Mouse (Mus musculus): ENCODE measurements around the gene H2al1j. TPM values are rescaled to one million over a fixed set of nuclear protein-coding genes. Genes with fewer than 3 reads are reported as not detected.
"Not testable (repeated sequence)": the region's sequence is repeated elsewhere in the genome, so short reads cannot be mapped to it uniquely, and the experiment has no call there.

H2al1j gene
- not detected for total RNA-seq (2021)
- long read RNA-seq, experiment 1: 0 reads
- long read RNA-seq, experiment 2: 0 reads

DNA sequence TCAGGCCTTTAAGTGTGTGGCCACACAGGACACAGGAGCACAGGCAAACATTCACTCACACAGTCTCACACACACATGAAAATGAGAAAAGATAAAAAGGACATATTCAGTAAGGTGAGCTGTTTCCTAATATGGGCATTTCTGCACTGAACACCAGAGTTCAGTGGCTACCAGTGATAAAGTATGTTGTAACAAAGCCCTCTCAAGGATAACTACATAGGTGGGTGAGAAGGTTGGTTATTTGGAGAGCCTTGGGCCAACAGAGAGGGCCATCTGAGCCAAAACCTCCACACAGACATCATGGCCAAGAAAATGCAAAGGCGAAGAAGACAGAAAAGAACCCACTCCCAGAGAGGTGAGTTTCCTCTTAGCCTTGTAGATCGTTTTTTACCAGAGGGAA is at the start of gene H2al1j:
TSS of gene H2al1j (plus strand) at position 301 of the 400 bp plus-strand sequence.
- DNase-seq: not testable (repeated sequence)

GRCm38 (mm10) chrX:11280741-11281140 is 46.9 kb upstream of the H2al1j start:
- DNase-seq: no peak

DNA sequence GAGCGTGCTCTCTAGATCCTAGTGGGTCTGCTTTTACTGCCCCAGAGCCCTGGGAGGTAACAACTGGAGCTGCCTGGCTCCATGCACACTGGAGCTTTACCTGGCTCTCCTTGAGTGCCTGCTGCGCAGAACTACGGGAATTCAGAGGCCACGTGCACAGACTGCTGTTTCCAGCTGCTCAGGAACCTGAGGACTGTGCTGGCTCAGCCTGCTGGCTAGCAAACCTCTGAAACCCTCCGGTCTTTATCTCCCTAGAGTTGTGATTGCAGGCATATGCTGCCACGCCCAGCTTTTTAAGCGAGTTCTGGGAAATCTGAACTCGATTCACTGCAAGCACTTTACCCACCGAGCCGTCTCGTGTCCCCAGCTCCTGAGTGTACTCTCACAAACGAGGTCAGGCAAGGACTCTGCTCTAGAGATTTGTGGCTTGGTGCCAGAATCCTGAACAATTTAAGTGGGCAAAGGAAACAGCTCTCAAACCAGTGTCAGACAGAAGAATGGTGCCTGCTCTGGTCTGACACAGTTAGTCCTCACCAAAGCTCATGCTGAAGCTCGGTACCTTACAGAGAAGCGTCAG is 39.2 kb upstream of the H2al1j start:
- peak; percentile 1 to 11 for DNase-seq

GRCm38 (mm10) chrX:11289244-11289643 is 38.4 kb upstream of the H2al1j start:
- DNase-seq: no peak

GRCm38 (mm10) chrX:11298957-11299356 is 28.7 kb upstream of the H2al1j start, which contains the start of gene H2al1a:
TSS of gene H2al1a (plus strand) at chrX:11299257.
- DNase-seq: not testable (repeated sequence)

- not testable (repeated sequence) for DNase-seq
These were observed 25.5 kb upstream of the H2al1j start, which contains the start of gene H2al1b for GRCm38 (mm10) chrX:11302132-11302531. TSS of gene H2al1b (plus strand) at chrX:11302432.

DNA sequence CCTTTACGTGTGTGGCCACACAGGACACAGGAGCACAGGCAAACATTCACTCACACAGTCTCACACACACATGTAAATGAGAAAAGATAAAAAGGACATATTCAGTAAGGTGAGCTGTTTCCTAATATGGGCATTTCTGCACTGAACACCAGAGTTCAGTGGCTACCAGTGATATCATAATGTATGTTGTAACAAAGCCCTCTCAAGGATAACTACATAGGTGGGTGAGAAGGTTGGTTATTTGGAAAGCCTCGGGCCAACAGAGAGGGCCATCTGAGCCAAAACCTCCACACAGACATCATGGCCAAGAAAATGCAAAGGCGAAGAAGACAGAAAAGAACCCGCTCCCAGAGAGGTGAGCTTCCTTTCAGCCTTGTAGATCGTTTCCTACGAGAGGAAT is 22.3 kb upstream of the H2al1j start, which contains the start of gene H2al1c:
TSS of gene H2al1c (plus strand) at position 301 of the 400 bp plus-strand sequence.
- DNase-seq: not testable (repeated sequence)

DNA sequence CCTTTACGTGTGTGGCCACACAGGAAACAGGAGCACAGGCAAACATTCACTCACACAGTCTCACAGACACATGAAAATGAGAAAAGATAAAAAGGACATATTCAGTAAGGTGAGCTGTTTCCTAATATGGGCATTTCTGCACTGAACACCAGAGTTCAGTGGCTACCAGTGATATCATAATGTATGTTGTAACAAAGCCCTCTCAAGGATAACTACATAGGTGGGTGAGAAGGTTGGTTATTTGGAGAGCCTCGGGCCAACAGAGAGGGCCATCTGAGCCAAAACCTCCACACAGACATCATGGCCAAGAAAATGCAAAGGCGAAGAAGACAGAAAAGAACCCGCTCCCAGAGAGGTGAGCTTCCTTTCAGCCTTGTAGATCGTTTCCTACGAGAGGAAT is 19.1 kb upstream of the H2al1j start, which contains the start of gene H2al1d:
TSS of gene H2al1d (plus strand) at position 301 of the 400 bp plus-strand sequence.
- not testable (repeated sequence) for DNase-seq

- not testable (repeated sequence) for DNase-seq
These were observed 16.0 kb upstream of the H2al1j start, which contains the start of gene H2al1e for GRCm38 (mm10) chrX:11311634-11312033. TSS of gene H2al1e (plus strand) at chrX:11311934.

DNA sequence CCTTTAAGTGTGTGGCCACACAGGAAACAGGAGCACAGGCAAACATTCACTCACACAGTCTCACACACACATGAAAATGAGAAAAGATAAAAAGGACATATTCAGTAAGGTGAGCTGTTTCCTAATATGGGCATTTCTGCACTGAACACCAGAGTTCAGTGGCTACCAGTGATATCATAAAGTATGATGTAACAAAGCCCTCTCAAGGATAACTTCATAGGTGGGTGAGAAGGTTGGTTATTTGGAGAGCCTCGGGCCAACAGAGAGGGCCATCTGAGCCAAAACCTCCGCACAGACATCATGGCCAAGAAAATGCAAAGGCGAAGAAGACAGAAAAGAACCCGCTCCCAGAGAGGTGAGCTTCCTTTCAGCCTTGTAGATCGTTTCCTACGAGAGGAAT is 12.8 kb upstream of the H2al1j start, which contains the start of gene H2al1f:
TSS of gene H2al1f (plus strand) at position 301 of the 400 bp plus-strand sequence.
- DNase-seq: not testable (repeated sequence)

DNA sequence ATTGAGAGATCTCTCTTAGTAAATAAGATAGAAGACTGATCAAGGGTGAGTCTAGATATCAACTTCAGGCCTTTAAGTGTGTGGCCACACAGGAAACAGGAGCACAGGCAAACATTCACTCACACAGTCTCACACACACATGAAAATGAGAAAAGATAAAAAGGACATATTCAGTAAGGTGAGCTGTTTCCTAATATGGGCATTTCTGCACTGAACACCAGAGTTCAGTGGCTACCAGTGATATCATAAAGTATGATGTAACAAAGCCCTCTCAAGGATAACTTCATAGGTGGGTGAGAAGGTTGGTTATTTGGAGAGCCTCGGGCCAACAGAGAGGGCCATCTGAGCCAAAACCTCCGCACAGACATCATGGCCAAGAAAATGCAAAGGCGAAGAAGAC is 9.7 kb upstream of the H2al1j start, which contains the start of gene H2al1g:
TSS of gene H2al1g (plus strand) at position 301 of the 400 bp plus-strand sequence.
- DNase-seq: not testable (repeated sequence)

DNA sequence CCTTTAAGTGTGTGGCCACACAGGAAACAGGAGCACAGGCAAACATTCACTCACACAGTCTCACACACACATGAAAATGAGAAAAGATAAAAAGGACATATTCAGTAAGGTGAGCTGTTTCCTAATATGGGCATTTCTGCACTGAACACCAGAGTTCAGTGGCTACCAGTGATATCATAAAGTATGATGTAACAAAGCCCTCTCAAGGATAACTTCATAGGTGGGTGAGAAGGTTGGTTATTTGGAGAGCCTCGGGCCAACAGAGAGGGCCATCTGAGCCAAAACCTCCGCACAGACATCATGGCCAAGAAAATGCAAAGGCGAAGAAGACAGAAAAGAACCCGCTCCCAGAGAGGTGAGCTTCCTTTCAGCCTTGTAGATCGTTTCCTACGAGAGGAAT is 6.4 kb upstream of the H2al1j start, which contains the start of gene H2al1h:
TSS of gene H2al1h (plus strand) at position 301 of the 400 bp plus-strand sequence.
- DNase-seq: not testable (repeated sequence)

DNA sequence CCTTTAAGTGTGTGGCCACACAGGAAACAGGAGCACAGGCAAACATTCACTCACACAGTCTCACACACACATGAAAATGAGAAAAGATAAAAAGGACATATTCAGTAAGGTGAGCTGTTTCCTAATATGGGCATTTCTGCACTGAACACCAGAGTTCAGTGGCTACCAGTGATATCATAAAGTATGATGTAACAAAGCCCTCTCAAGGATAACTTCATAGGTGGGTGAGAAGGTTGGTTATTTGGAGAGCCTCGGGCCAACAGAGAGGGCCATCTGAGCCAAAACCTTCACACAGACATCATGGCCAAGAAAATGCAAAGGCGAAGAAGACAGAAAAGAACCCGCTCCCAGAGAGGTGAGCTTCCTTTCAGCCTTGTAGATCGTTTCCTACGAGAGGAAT is 3.3 kb upstream of the H2al1j start, which contains the start of gene H2al1i:
TSS of gene H2al1i (plus strand) at position 301 of the 400 bp plus-strand sequence.
- not testable (repeated sequence) for DNase-seq

DNA sequence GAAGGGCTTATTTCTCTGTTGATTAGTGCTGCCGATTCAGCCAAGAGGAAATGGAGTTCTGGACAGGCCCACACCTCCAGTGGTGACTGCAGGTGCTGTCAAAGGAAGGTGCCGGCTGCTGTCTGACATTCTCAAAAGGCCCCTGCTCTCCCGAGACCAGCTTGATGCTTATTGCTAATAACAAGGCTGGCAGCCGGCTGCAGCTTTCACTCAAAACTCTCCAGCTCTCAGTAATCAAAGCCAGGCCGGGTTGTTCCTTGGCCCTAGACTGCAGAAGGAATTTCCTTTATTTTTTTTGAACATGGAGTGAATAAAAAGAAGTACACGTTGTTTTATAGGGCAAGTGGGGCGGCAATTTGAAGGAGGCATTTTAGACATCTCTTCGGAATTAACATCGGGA is 18.1 kb downstream of the H2al1j start:
- DNase-seq: no peak

DNA sequence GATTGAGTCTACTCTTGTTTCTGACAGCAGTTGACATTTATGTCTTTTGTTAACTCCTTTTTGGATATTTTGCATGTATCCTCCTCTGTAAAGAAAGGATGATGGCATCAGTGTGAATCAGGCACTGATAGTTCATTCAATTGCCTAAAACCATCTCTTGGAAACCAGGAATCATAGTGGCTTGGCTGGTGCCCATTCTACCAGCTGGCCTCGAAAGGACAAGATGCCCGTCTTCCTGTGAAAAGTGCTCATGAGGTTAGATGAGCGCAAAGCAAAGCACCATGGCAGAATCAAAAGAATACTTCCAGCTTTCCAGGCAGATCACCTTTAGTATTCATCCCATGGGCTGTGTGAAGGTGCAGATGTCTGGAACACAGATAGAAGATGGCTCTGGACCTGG is 19.1 kb downstream of the H2al1j start:
- no peak for DNase-seq

DNA sequence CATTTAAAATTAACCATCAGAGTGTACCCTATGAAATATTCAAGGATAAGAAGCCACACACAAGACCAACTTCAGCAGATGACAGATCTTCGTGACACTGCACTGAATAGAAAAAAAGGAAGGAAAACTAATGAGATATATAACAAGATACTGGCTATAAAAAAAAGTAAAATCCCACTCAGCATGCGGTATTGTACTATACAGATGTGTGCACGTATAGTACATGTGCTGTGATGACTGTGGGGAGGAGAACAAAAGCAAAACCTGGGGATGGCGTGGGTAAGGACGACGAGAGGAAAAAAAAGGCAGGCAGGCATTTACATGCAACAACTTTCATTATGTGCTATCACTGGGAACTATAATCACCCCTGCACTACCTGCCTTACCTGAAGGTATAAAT is 33.2 kb downstream of the H2al1j start:
- DNase-seq: no peak

- no peak for DNase-seq
These were observed 33.6 kb downstream of the H2al1j start for GRCm38 (mm10) chrX:11361261-11361660.

- DNase-seq: peak; percentile 4 to 38
These were observed 36.3 kb downstream of the H2al1j start for GRCm38 (mm10) chrX:11363890-11364289.

- no peak for DNase-seq
These were observed 37.5 kb downstream of the H2al1j start for GRCm38 (mm10) chrX:11365151-11365550.

Measured in adrenal gland, postnatal 36 days (tissue).